Mouse (Mus musculus) CH12.LX (cell line): Measurements from ENCODE around the gene Gm10100.

ENCODE experiments used
- MAFK ChIP-seq: IDR thresholded peaks from 2 replicates; pipeline ENCODE4 v1.6.1; 2011; ENCODE audit warnings: low read length, improper control_type of control experiment; ENCODE audit not compliant: insufficient replicate concordance
- MAX ChIP-seq: IDR thresholded peaks from 2 replicates; pipeline ENCODE4 v1.6.1; 2011; ENCODE audit warnings: low read length, improper control_type of control experiment
- ZKSCAN1 ChIP-seq: IDR thresholded peaks from 2 replicates; pipeline ENCODE4 v1.6.1; 2012; ENCODE audit warnings: low read depth, inconsistent platforms, low read length, improper control_type of control experiment, borderline replicate concordance

DNA sequence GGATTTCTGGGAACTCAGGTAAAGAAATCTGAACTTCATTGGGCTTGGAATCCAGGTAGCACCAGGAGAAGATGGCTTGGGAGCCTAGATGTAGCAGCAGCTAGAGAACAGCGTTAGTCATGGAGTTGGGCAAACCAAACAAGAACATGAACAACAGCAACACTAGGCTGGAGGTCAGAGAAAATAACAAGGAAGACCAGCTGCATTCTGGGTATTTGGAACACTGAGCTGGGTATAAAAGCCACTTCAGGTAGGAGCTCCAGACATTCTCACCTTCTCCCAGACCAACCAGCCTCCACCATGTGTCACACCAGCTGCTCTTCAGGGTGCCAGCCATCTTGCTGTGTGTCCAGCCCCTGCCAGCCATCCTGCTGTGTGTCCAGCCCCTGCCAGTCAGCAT lies 20.0 kb upstream of the Gm10100 start, which contains the start of gene Gm10272:
- no peak for TF ChIP-seq ZKSCAN1
- no peak for TF ChIP-seq MAX
- no peak for TF ChIP-seq MAFK
